Mouse (Mus musculus): ENCODE measurements at regions not wholly inside any gene's neighbourhood (a gene's known extent, or its start where the extent isn't known, plus 50 kb on each side); places are given as distances from the start of the nearest gene placed in this dataset.

GRCm38 (mm10) chr3:54993761-54994160 is 61.5 kb downstream of the Ccna1 start:
- Histone ChIP-seq H3K9ac (ENCODE audit: low read depth, low read length) (no peak overlapping the region), H3K4me1 (ENCODE audit: control insufficient read depth, insufficient read depth, low read depth, low read length) (peaks cover 11% of the 10 kb centered on the region), H3K36me3 (ENCODE audit: control insufficient read depth, insufficient read depth, low read length) (no peaks in the 10 kb centered on the region), H3K27ac (ENCODE audit: low read depth, low read length) (no peak overlapping the region), H3K27me3 (replicated peaks; ENCODE audit: control insufficient read depth, insufficient read depth, low read length) (no peaks in the 10 kb centered on the region), H3K9me3 (ENCODE audit: control insufficient read depth, low read length) (no peaks in the 10 kb centered on the region), H3K4me3 (ENCODE audit: low read length) (no peak overlapping the region), H3K4me2 (ENCODE audit: low read length) (no peak overlapping the region)
- WGBS = 88% methylated on average over 6 of the region's 6 CpGs
- ATAC-seq = no peak

DNA sequence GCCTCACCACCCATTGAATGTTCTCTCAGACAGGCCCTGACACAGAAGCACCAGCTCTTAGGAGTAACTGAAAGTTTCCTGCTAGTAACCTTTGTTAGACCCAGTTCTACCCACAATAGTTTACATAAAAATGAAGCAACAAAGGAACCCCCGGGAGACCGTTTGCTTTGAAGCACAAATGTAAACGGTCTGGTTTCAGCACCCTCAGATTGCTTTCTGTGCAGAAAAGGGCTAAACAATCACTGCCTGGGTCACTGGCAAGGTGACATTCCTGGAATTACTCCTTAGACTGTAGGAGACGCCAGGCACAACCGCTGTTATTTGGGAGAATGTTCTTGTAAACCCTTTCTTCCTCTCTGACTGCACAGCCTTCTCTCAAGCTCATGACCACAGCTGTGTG is 65.2 kb downstream of the Ccna1 start:
- Histone ChIP-seq H3K4me2 (ENCODE audit: low read length) (no peak overlapping the region), H3K4me3 (ENCODE audit: low read length) (no peak overlapping the region), H3K9ac (ENCODE audit: low read depth, low read length) (no peak overlapping the region), H3K4me1 (ENCODE audit: control insufficient read depth, insufficient read depth, low read depth, low read length) (peaks cover 11% of the 10 kb centered on the region), H3K27ac (ENCODE audit: low read depth, low read length) (no peak overlapping the region), H3K27me3 (replicated peaks; ENCODE audit: control insufficient read depth, insufficient read depth, low read length) (no peaks in the 10 kb centered on the region; the same call in 1 of the 2 replicates), H3K36me3 (ENCODE audit: control insufficient read depth, insufficient read depth, low read length) (no peaks in the 10 kb centered on the region), H3K9me3 (ENCODE audit: control insufficient read depth, low read length) (no peaks in the 10 kb centered on the region)
- ATAC-seq = no peak
- 12% methylated on average over 5 of the region's 5 CpGs for WGBS

DNA sequence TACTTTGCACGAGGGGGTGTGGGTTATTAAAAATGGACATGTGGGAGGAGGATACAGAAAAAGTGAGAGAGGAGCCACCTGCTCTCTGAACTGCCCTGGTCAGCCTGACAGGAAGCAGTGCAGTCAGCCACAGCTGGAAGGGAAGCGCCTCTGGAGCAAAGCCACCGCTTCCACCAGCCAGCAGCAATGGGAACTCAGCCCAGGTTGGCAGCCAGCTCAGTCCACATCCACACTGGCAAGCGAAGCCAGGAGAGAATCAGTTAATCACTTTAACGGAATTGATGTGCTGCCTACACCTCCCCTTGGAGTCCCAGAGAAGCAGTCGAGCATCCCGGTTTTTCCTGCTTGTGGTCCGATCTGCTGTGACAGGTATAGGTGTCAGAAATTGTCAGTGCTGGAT is 65.9 kb downstream of the Ccna1 start:
- WGBS = 36% methylated on average over 8 of the region's 8 CpGs
- H3K9ac ChIP-seq (ENCODE audit: low read depth, low read length) = no peak overlapping the region
- H3K4me1 ChIP-seq (ENCODE audit: control insufficient read depth, insufficient read depth, low read depth, low read length) = peaks cover 11% of the 10 kb centered on the region
- peak; percentile 83 for ATAC-seq
- no peak overlapping the region for H3K4me2 ChIP-seq (ENCODE audit: low read length)
- no peaks in the 10 kb centered on the region for H3K9me3 ChIP-seq (ENCODE audit: control insufficient read depth, low read length)
- H3K27me3 ChIP-seq (replicated peaks; ENCODE audit: control insufficient read depth, insufficient read depth, low read length) = no peaks in the 10 kb centered on the region; the same call in 1 of the 2 replicates
- H3K36me3 ChIP-seq (ENCODE audit: control insufficient read depth, insufficient read depth, low read length) = no peaks in the 10 kb centered on the region
- H3K27ac ChIP-seq (ENCODE audit: low read depth, low read length) = no peak overlapping the region
- H3K4me3 ChIP-seq (ENCODE audit: low read length) = no peak overlapping the region

DNA sequence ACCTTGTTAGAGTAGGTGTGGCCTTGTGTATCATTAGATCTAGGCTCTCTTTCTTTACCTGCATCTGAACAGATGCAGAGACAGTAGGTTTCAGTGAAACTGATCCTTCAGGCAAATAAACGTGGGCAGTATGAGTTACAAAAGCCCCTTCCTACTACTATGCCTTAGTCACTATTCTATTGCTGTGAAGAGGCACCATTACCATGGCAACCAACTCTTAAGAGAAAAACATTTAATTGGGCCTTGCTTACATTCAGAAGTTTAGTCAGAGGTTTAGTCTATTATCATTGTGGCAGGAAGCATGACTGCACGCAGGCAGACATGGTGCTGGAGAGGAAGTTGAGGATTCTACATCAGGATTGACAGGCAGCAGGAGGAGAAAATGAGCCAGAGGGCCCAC is 65.8 kb upstream of the Sertm1 start:
- Histone ChIP-seq H3K27me3 (replicated peaks; ENCODE audit: control insufficient read depth, insufficient read depth, low read length) (no peaks in the 10 kb centered on the region; the same call in 1 of the 2 replicates), H3K36me3 (ENCODE audit: control insufficient read depth, insufficient read depth, low read length) (no peaks in the 10 kb centered on the region), H3K4me1 (ENCODE audit: control insufficient read depth, insufficient read depth, low read depth, low read length) (no peaks in the 10 kb centered on the region), H3K9me3 (ENCODE audit: control insufficient read depth, low read length) (no peaks in the 10 kb centered on the region), H3K9ac (ENCODE audit: low read depth, low read length) (no peak overlapping the region), H3K4me2 (ENCODE audit: low read length) (no peak overlapping the region), H3K27ac (ENCODE audit: low read depth, low read length) (no peak overlapping the region), H3K4me3 (ENCODE audit: low read length) (no peak overlapping the region)
- no peak for ATAC-seq
- WGBS = 42% methylated on average over 2 of the region's 2 CpGs

DNA sequence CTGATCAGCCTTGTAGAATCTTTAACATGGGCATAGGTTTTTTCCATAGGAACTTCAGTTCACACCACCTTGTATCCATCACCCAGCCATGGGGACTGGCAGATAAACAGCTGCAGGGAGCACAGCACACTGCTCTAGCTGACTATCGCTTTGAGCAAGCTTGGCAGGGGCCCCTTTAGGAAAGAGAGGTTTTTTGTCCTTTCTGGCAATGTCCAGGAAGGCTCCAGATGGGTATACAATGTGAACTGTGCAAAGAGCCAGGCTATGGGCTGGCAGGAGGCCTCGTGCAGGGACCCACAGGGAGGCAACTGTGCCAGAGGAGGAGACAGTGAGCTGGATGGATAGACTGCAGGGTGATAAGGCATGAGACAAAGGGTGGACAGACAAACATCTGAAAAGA is 64.6 kb upstream of the Sertm1 start:
- H3K36me3 ChIP-seq (ENCODE audit: control insufficient read depth, insufficient read depth, low read length) = no peaks in the 10 kb centered on the region
- no peaks in the 10 kb centered on the region for H3K4me1 ChIP-seq (ENCODE audit: control insufficient read depth, insufficient read depth, low read depth, low read length)
- ATAC-seq = peak; percentile 90
- no peaks in the 10 kb centered on the region for H3K9me3 ChIP-seq (ENCODE audit: control insufficient read depth, low read length)
- H3K27me3 ChIP-seq (replicated peaks; ENCODE audit: control insufficient read depth, insufficient read depth, low read length) = no peaks in the 10 kb centered on the region
- H3K27ac ChIP-seq (ENCODE audit: low read depth, low read length) = no peak overlapping the region
- no peak overlapping the region for H3K4me3 ChIP-seq (ENCODE audit: low read length)
- H3K4me2 ChIP-seq (ENCODE audit: low read length) = no peak overlapping the region
- no peak overlapping the region for H3K9ac ChIP-seq (ENCODE audit: low read depth, low read length)
- 35% methylated on average over 2 of the region's 2 CpGs for WGBS

GRCm38 (mm10) chr3:54965512-54965911 is 49.8 kb upstream of the Sertm1 start:
- 29% methylated on average over 6 of the region's 6 CpGs for WGBS

More at GRCm38 (mm10) chr3:54965512-54965911, 49.8 kb upstream of the Sertm1 start:
- Histone ChIP-seq H3K36me3 (ENCODE audit: control insufficient read depth, insufficient read depth, low read length) (no peaks in the 10 kb centered on the region), H3K4me3 (ENCODE audit: low read length) (no peak overlapping the region), H3K4me1 (ENCODE audit: control insufficient read depth, insufficient read depth, low read depth, low read length) (no peaks in the 10 kb centered on the region; the same call in 1 of the 2 replicates), H3K9ac (ENCODE audit: low read depth, low read length) (no peak overlapping the region), H3K9me3 (ENCODE audit: control insufficient read depth, low read length) (no peaks in the 10 kb centered on the region), H3K27ac (ENCODE audit: low read depth, low read length) (no peak overlapping the region), H3K27me3 (replicated peaks; ENCODE audit: control insufficient read depth, insufficient read depth, low read length) (no peaks in the 10 kb centered on the region), H3K4me2 (ENCODE audit: low read length) (no peak overlapping the region)
- 0 out of 2 replicates have a peak, but pooled peaks have one; percentile 14 for ATAC-seq

All from hindbrain, embryonic 16.5 days (tissue).